Mouse (Mus musculus) cerebellum, adult 2 months (tissue): Measurements from ENCODE around the gene Cldn1.

ENCODE experiments used
- CTCF ChIP-seq: fragments of 200-500 bp; IDR thresholded peaks from 2 replicates; pipeline ENCODE4 v1.5.1; 2011; ENCODE audit warnings: low read depth, mild to moderate bottlenecking, control low read depth, low read length, moderate library complexity, borderline replicate concordance; ENCODE audit not compliant: insufficient read depth
- POLR2A ChIP-seq: fragments of 200-500 bp; IDR thresholded peaks from 2 replicates; pipeline ENCODE4 v1.6.1; 2011; ENCODE audit warnings: low read length, control low read depth, borderline replicate concordance; ENCODE audit not compliant: insufficient read depth

GRCm38 (mm10) chr16:26360694-26361093, 10.9 kb downstream of the Cldn1 start:
- TF ChIP-seq CTCF (no peak), POLR2A (no peak)
